13 mouse cellular contexts compared by ENCODE assay signal in genomic region chr16:11530466-11531194, GRCm38 (mm10).
DNase-seq lines count a peak whose midpoint lies in the region.
"Had no signal": no experiment of that assay in that cellular context is flagged by ENCODE, and none has a peak within 500 bp of the region (broad histone marks: within the 10 kb centered on the region; RNA-seq: fewer than 3 reads in every experiment).

No protein-coding gene starts in this region.

- intact Hi-C loops in left cerebral cortex, postnatal 4 days (cut with DNase I), result no loop called here
- intact Hi-C loops in gastrocnemius, postnatal 14 days (cut with DNase I; ENCODE audit: low total_unique reads), result no loop called here

- peak; percentile 36 for DNase-seq in gastrocnemius, adult 18-20 months (ENCODE audit: low spot score)
- no peak for DNase-seq in gastrocnemius, postnatal 25 days
- DNase-seq in left cerebral cortex, postnatal 4 days, result peak; percentile 57
- no peak for DNase-seq in left cerebral cortex, adult 11 months (ENCODE audit: low spot score)
- DNase-seq in cerebellum, adult 18-20 months, result peak; percentile 46 to 48
- peak; percentile 42 for DNase-seq in gastrocnemius, postnatal 14 days
- DNase-seq in right cerebral cortex, postnatal 36 days (ENCODE audit: low spot score in 2 of 2), result no peak
- DNase-seq: adrenal gland, adult 2 months; B cell, adult 2 months; kidney, postnatal 10 days; lung, postnatal 14 days; right cerebral cortex, adult 18-20 months; thymus, postnatal 36 days had no signal

Comparison
In these comparisons a context has a peak if more than half of its experiments do, and no peak if none do; other contexts are left out.
1. DNase-seq: peak in gastrocnemius, adult 18-20 months (single experiment), left cerebral cortex, postnatal 4 days (single experiment), cerebellum, adult 18-20 months (2 of 2) and gastrocnemius, postnatal 14 days (single experiment); none in gastrocnemius, postnatal 25 days (single experiment), left cerebral cortex, adult 11 months (single experiment) and right cerebral cortex, postnatal 36 days (0 of 2).